Comparison of ENCODE assay signal across 8 mouse cellular contexts in genomic region chr10:96263544-96263943, GRCm38 (mm10).
A peak's percentile ranks its signal among the peaks of the same experiment; 100 is the strongest.
DNase-seq lines count a peak whose midpoint lies in the region; ATAC-seq lines count a peak whose summit lies in the region.

No protein-coding gene starts in this region.

- peak overlapping the region; percentile 70; the same call in 1 of the 2 replicates for H3K27ac ChIP-seq in limb, embryonic 13.5 days

- peaks cover 57% of the 10 kb centered on the region for H3K4me1 ChIP-seq in limb, embryonic 13.5 days

- no peak for ATAC-seq in limb, embryonic 13.5 days (ENCODE audit: low FRiP score, low read depth)

- WGBS in limb, embryonic 13.5 days: 8% methylated on average over 7 of the region's 7 CpGs

- H3K9me3 ChIP-seq in limb, embryonic 13.5 days: no peaks in the 10 kb centered on the region

- H3K36me3 ChIP-seq in limb, embryonic 13.5 days: no peaks in the 10 kb centered on the region

- intact Hi-C loops in left cerebral cortex, postnatal 14 days (cut with DNase I): no loop called here
- intact Hi-C loops in left cerebral cortex, postnatal 4 days (cut with DNase I): no loop called here

- no peak overlapping the region for H3K9ac ChIP-seq in limb, embryonic 13.5 days

- peak overlapping the region; percentile 39 for H3K4me2 ChIP-seq in limb, embryonic 13.5 days (replicated peaks)

- DNase-seq in left cerebral cortex, postnatal 14 days (ENCODE audit: low spot score in 2 of 2): peak; percentile 7 to 58
- no peak for DNase-seq in left cerebral cortex, postnatal 4 days
- peak; percentile 77 for DNase-seq in embryo, embryonic 10 days (ENCODE audit: low spot score)
- peak; percentile 36 to 40 for DNase-seq in heart, adult 9 months (ENCODE audit: low spot score in 2 of 2)
- no peak for DNase-seq in layer of hippocampus, postnatal 25 days (ENCODE audit: extremely low spot score in 1 of 2, low spot score in 1 of 2)
- no peak for DNase-seq in cerebellum, postnatal 25 days
- no peak for DNase-seq in urinary bladder, adult 18-20 months (ENCODE audit: low spot score in 2 of 2)

- no peak overlapping the region for H3K4me3 ChIP-seq in limb, embryonic 13.5 days

- no peaks in the 10 kb centered on the region for H3K27me3 ChIP-seq in limb, embryonic 13.5 days

Comparison
In these comparisons a context has a peak if more than half of its experiments do, and no peak if none do; other contexts are left out.
1. DNase-seq: peak in left cerebral cortex, postnatal 14 days (2 of 2), embryo, embryonic 10 days (single experiment) and heart, adult 9 months (2 of 2); none in left cerebral cortex, postnatal 4 days (single experiment), layer of hippocampus, postnatal 25 days (0 of 2), cerebellum, postnatal 25 days (0 of 2) and urinary bladder, adult 18-20 months (0 of 2).